Mouse (Mus musculus) stomach, postnatal 0 days (tissue): ENCODE measurements around the gene Prss40.

Experiments used
- CTCF ChIP-seq: IDR thresholded peaks from 2 replicates; pipeline ENCODE4 v1.5.1; 2016; ENCODE audit warnings: antibody characterized with exemption, low read depth, mild to moderate bottlenecking, moderate library complexity
- EP300 ChIP-seq: optimal IDR thresholded peaks from 2 replicates; pipeline ENCODE3; 2016; ENCODE audit warnings: antibody characterized with exemption

- TF ChIP-seq CTCF (no peak), EP300 (no peak)
Measured at GRCm38 (mm10) chr1:34601323-34602047, 40.7 kb upstream of the Prss40 start.
